10 mouse cellular contexts compared by ENCODE assay signal in genomic region chr3:115936734-115937599, GRCm38 (mm10). TPM values are rescaled to one million over a fixed set of nuclear protein-coding genes. Genes with fewer than 3 reads are reported as not detected.
DNase-seq lines count a peak whose midpoint lies in the region; ATAC-seq and TF ChIP-seq lines count a peak whose summit lies in the region.
"Had no signal": no experiment of that assay in that cellular context is flagged by ENCODE, and none has a peak within 500 bp of the region (broad histone marks: within the 10 kb centered on the region; RNA-seq: fewer than 3 reads in every experiment).

No protein-coding gene starts in this region.

- no peak; the same call in 1 of the 2 replicates for ATAC-seq in hindbrain, postnatal 0 days
- no peak for ATAC-seq in hindbrain, embryonic 12.5 days (ENCODE audit: low FRiP score)
- peak; percentile 35 for ATAC-seq in CD4-positive, CD25-positive, alpha-beta regulatory T cell, adult 4 months
- ATAC-seq in midbrain, postnatal 0 days (ENCODE audit: low FRiP score), result 0 out of 2 replicates have a peak, but pooled peaks have one; percentile 41

- no peak overlapping the region for H3K27ac ChIP-seq in hindbrain, postnatal 0 days
- no peak overlapping the region for H3K27ac ChIP-seq in hindbrain, embryonic 12.5 days
- no peak overlapping the region for H3K27ac ChIP-seq in embryonic fibroblast, embryonic 13.5 days (ENCODE audit: insufficient read depth, low read length)
- H3K27ac ChIP-seq in midbrain, postnatal 0 days (ENCODE audit: low read depth, low read length), result no peak overlapping the region

- DNase-seq in hindbrain, postnatal 0 days (ENCODE audit: low spot score), result peak; percentile 50
- DNase-seq in adrenal gland, postnatal 14 days, result peak; percentile 76
- peak; percentile 32 to 80 for DNase-seq in kidney, postnatal 36 days
- peak; percentile 37 for DNase-seq in midbrain, postnatal 0 days (ENCODE audit: low spot score)
- peak; percentile 73 to 77 for DNase-seq in thymus, postnatal 36 days

- no peak overlapping the region for H3K4me3 ChIP-seq in hindbrain, postnatal 0 days (ENCODE audit: low read length)
- H3K4me3 ChIP-seq in hindbrain, embryonic 12.5 days, result no peak overlapping the region
- no peak overlapping the region for H3K4me3 ChIP-seq in embryonic fibroblast, embryonic 13.5 days (ENCODE audit: insufficient read depth, low read length)
- H3K4me3 ChIP-seq in midbrain, postnatal 0 days (ENCODE audit: low read depth, low read length), result no peak overlapping the region
- H3K4me3 ChIP-seq: erythroblast, embryonic 14.5 days; megakaryocyte, embryonic 14.5 days had no signal

- no peaks in the 10 kb centered on the region for H3K27me3 ChIP-seq in hindbrain, postnatal 0 days (ENCODE audit: insufficient read depth, low read length)
- H3K27me3 ChIP-seq in hindbrain, embryonic 12.5 days, result no peaks in the 10 kb centered on the region
- no peaks in the 10 kb centered on the region for H3K27me3 ChIP-seq in midbrain, postnatal 0 days (ENCODE audit: insufficient read depth, low read length)
- H3K27me3 ChIP-seq: megakaryocyte, embryonic 14.5 days had no signal

- no peak overlapping the region for H3K4me2 ChIP-seq in hindbrain, postnatal 0 days (ENCODE audit: low read depth, low read length)
- H3K4me2 ChIP-seq in hindbrain, embryonic 12.5 days (replicated peaks), result no peak overlapping the region
- H3K4me2 ChIP-seq in midbrain, postnatal 0 days (ENCODE audit: low read depth, low read length, poor library complexity, severe bottlenecking), result no peak overlapping the region

- 62% methylated on average over 4 of the region's 4 CpGs for WGBS in hindbrain, postnatal 0 days
- 65% methylated on average over 4 of the region's 4 CpGs for WGBS in hindbrain, embryonic 12.5 days
- WGBS in midbrain, postnatal 0 days, result 56% methylated on average over 4 of the region's 4 CpGs

- TF ChIP-seq POLR2A in embryonic fibroblast, embryonic 13.5 days (IDR thresholded peaks at IDR 0.05; ENCODE audit: low read depth, low read length), result no peak

- TF ChIP-seq CTCF in hindbrain, postnatal 0 days (IDR thresholded peaks at IDR 0.05; ENCODE audit: low read depth), result peak; percentile 74
- peak; percentile 76; the same call in 1 of the 2 replicates for TF ChIP-seq CTCF in embryonic fibroblast, embryonic 13.5 days (IDR thresholded peaks at IDR 0.05; ENCODE audit: borderline replicate concordance, insufficient read depth, low read length)
- peak; percentile 73 for TF ChIP-seq CTCF in midbrain, postnatal 0 days (IDR thresholded peaks at IDR 0.05)

- H3K4me1 ChIP-seq in hindbrain, postnatal 0 days (ENCODE audit: insufficient read depth, low read length), result no peaks in the 10 kb centered on the region
- no peaks in the 10 kb centered on the region for H3K4me1 ChIP-seq in hindbrain, embryonic 12.5 days
- no peaks in the 10 kb centered on the region for H3K4me1 ChIP-seq in embryonic fibroblast, embryonic 13.5 days (ENCODE audit: control insufficient read depth, insufficient read depth, low read length)
- no peaks in the 10 kb centered on the region for H3K4me1 ChIP-seq in midbrain, postnatal 0 days (ENCODE audit: insufficient read depth, low read length)

- no peak overlapping the region for H3K9ac ChIP-seq in hindbrain, postnatal 0 days (replicated peaks; ENCODE audit: low read length)
- no peak overlapping the region for H3K9ac ChIP-seq in hindbrain, embryonic 12.5 days
- H3K9ac ChIP-seq in midbrain, postnatal 0 days (replicated peaks; ENCODE audit: low read length, poor library complexity, severe bottlenecking), result no peak overlapping the region

- no peaks in the 10 kb centered on the region for H3K9me3 ChIP-seq in hindbrain, postnatal 0 days (ENCODE audit: low read length)
- no peaks in the 10 kb centered on the region for H3K9me3 ChIP-seq in hindbrain, embryonic 12.5 days (replicated peaks)
- no peaks in the 10 kb centered on the region for H3K9me3 ChIP-seq in midbrain, postnatal 0 days (ENCODE audit: low read length)
- H3K9me3 ChIP-seq: megakaryocyte, embryonic 14.5 days had no signal

- no peaks in the 10 kb centered on the region for H3K36me3 ChIP-seq in hindbrain, postnatal 0 days (ENCODE audit: insufficient read depth, low read length)
- H3K36me3 ChIP-seq in hindbrain, embryonic 12.5 days, result peaks cover 14% of the 10 kb centered on the region
- H3K36me3 ChIP-seq in midbrain, postnatal 0 days (ENCODE audit: insufficient read depth, low read length), result peaks cover 2% of the 10 kb centered on the region; the same call in 1 of the 2 replicates

RNA-seq across cellular contexts. Expression of gene Dph5, which starts 49.3 kb away (rescaled TPM):
- total RNA-seq in hindbrain, postnatal 0 days (2014; rRNA removed), result 9.0 and 11.0 TPM in 2 replicates
- polyA plus RNA-seq in hindbrain, postnatal 0 days (2015; fragmentation: Nextera tagmentation; extraction: Ambion mirVana), result 20.1 and 22.6 TPM in 2 replicates
- 21.9 and 26.3 TPM in 2 replicates for polyA plus RNA-seq in hindbrain, embryonic 12.5 days (2016; fragmentation: Nextera tagmentation; extraction: Ambion mirVana)
- 100 to 1,000 TPM in 1 of 2 experiments, 10 to 100 TPM in 1; 98.6 to 119 TPM for polyA plus RNA-seq in CD4-positive, CD25-positive, alpha-beta regulatory T cell, adult 4 months (2017; shearing (Covaris generic))
- 20.6 and 28.9 TPM in 2 replicates for total RNA-seq in adrenal gland, postnatal 14 days (2021)
- polyA plus RNA-seq in embryonic fibroblast, embryonic 13.5 days (2011; ENCODE audit: insufficient read length, low read depth, missing spikeins), result 16.1 and 17.9 TPM in 2 replicates
- total RNA-seq in midbrain, postnatal 0 days (2014; rRNA removed), result 9.3 and 14.5 TPM in 2 replicates
- 18.3 and 19.7 TPM in 2 replicates for polyA plus RNA-seq in midbrain, postnatal 0 days (2015; fragmentation: Nextera tagmentation; extraction: Ambion mirVana)

Comparison
In these comparisons a context has a peak if more than half of its experiments do, and no peak if none do; other contexts are left out.
1. ATAC-seq: peak in CD4-positive, CD25-positive, alpha-beta regulatory T cell, adult 4 months (single experiment) and midbrain, postnatal 0 days (single experiment); none in hindbrain, postnatal 0 days (single experiment) and hindbrain, embryonic 12.5 days (single experiment).
2. Peak in every context shown above with its lines, with median percentiles within 50 percentile points of each other: DNase-seq and CTCF ChIP-seq.